Mouse (Mus musculus): ENCODE results near the gene Gm10295. TPM values are rescaled to one million over a fixed set of nuclear protein-coding genes. Genes with fewer than 3 reads are reported as not detected.

Gm10295 gene
- not detected for total RNA-seq (2021)
- long read RNA-seq, experiment 1, result 0 reads
- long read RNA-seq, experiment 2, result 0 reads

- H3K27ac ChIP-seq, result no peak within 1 kb of the TSS
- no peak within 1 kb of the TSS for H3K4me3 ChIP-seq
- no peak for TF ChIP-seq CTCF (IDR thresholded peaks at IDR 0.05)
- intact Hi-C loops (cut with DNase I), result no loop called here
- DNase-seq, result no peak
These were observed at the start of gene Gm10295 for GRCm38 (mm10) chr7:71351364-71351763. Gm10295 (minus strand) TSS chr7:71351485.

GRCm38 (mm10) chr7:71401032-71401431 is 49.7 kb upstream of the Gm10295 start:
- DNase-seq, result no peak
- no peak overlapping the region for H3K27ac ChIP-seq
- intact Hi-C loops (cut with DNase I), result no loop called here
- no peak for TF ChIP-seq CTCF (IDR thresholded peaks at IDR 0.05)
- H3K4me3 ChIP-seq, result no peak overlapping the region

GRCm38 (mm10) chr7:71399891-71400632 is 48.8 kb upstream of the Gm10295 start:
- intact Hi-C loops (cut with DNase I), result loop anchor here (10.0 kb wide), 1 partner anchor 175 kb away; no protein-coding TSS in a partner anchor
- Histone ChIP-seq H3K27ac (no peak overlapping the region), H3K4me3 (no peak overlapping the region)
- no peak for DNase-seq
- TF ChIP-seq CTCF (IDR thresholded peaks at IDR 0.05), result no peak

GRCm38 (mm10) chr7:71398959-71399756 is 47.9 kb upstream of the Gm10295 start:
- intact Hi-C loops (cut with DNase I), result loop anchor here (10.0 kb wide), 1 partner anchor 174 kb away; no protein-coding TSS in a partner anchor
- DNase-seq, result no peak
- H3K4me3 ChIP-seq, result no peak overlapping the region
- no peak for TF ChIP-seq CTCF (IDR thresholded peaks at IDR 0.05)
- no peak overlapping the region for H3K27ac ChIP-seq

- intact Hi-C loops (cut with DNase I), result loop anchor here (10.0 kb wide), 1 partner anchor 174 kb away; no protein-coding TSS in a partner anchor
- no peak overlapping the region for H3K27ac ChIP-seq
- H3K4me3 ChIP-seq, result no peak overlapping the region
- DNase-seq, result no peak
- TF ChIP-seq CTCF (IDR thresholded peaks at IDR 0.05), result no peak
These were observed 47.1 kb upstream of the Gm10295 start for GRCm38 (mm10) chr7:71398389-71398788.

GRCm38 (mm10) chr7:71392795-71393341 is 41.6 kb upstream of the Gm10295 start:
- DNase-seq, result no peak
- H3K27ac ChIP-seq, result no peak overlapping the region
- intact Hi-C loops (cut with DNase I), result loop anchor here (10.0 kb wide), 1 partner anchor 168 kb away; no protein-coding TSS in a partner anchor
- H3K4me3 ChIP-seq, result no peak overlapping the region
- TF ChIP-seq CTCF (IDR thresholded peaks at IDR 0.05), result no peak

- TF ChIP-seq CTCF (IDR thresholded peaks at IDR 0.05), result no peak
- no peak for DNase-seq
- intact Hi-C loops (cut with DNase I), result loop anchor here (10.0 kb wide), 1 partner anchor 167 kb away; no protein-coding TSS in a partner anchor
- Histone ChIP-seq H3K27ac (peak overlapping the region; percentile 38; the same call in 1 of the 2 replicates), H3K4me3 (no peak overlapping the region)
These were observed 40.0 kb upstream of the Gm10295 start for GRCm38 (mm10) chr7:71391333-71391732.

GRCm38 (mm10) chr7:71390291-71390690 is 39.0 kb upstream of the Gm10295 start:
- TF ChIP-seq CTCF (IDR thresholded peaks at IDR 0.05), result no peak
- Histone ChIP-seq H3K27ac (no peak overlapping the region), H3K4me3 (no peak overlapping the region)
- intact Hi-C loops (cut with DNase I), result loop anchor here (10.0 kb wide), 1 partner anchor 165 kb away; no protein-coding TSS in a partner anchor
- no peak for DNase-seq

GRCm38 (mm10) chr7:71386050-71386449 is 34.8 kb upstream of the Gm10295 start:
- no peak for TF ChIP-seq CTCF (IDR thresholded peaks at IDR 0.05)
- no peak for DNase-seq
- Histone ChIP-seq H3K27ac (no peak overlapping the region), H3K4me3 (no peak overlapping the region)
- intact Hi-C loops (cut with DNase I), result loop anchor here (10.0 kb wide), 1 partner anchor 199 kb away; no protein-coding TSS in a partner anchor

GRCm38 (mm10) chr7:71384921-71385320 is 33.6 kb upstream of the Gm10295 start:
- no peak for DNase-seq
- Histone ChIP-seq H3K27ac (peak overlapping the region; percentile 53), H3K4me3 (no peak overlapping the region)
- no peak for TF ChIP-seq CTCF (IDR thresholded peaks at IDR 0.05)
- intact Hi-C loops (cut with DNase I), result loop anchor here (10.0 kb wide), 1 partner anchor 200 kb away; no protein-coding TSS in a partner anchor

GRCm38 (mm10) chr7:71383341-71384130 is 32.3 kb upstream of the Gm10295 start:
- DNase-seq, result no peak
- Histone ChIP-seq H3K4me3 (peak overlapping the region; percentile 22; the same call in 1 of the 2 replicates), H3K27ac (peak overlapping the region; percentile 64)
- TF ChIP-seq CTCF (IDR thresholded peaks at IDR 0.05), result no peak
- intact Hi-C loops (cut with DNase I), result loop anchor here (10.0 kb wide), 1 partner anchor 201 kb away; no protein-coding TSS in a partner anchor

All from gastrocnemius, adult 2 months (tissue).